Mouse (Mus musculus) cortical plate, adult 2 months (tissue): ENCODE measurements at regions not wholly inside any gene's neighbourhood (a gene's known extent, or its start where the extent isn't known, plus 50 kb on each side); places are given as distances from the start of the nearest gene placed in this dataset.

Source experiments
- CTCF ChIP-seq: fragments of 200-500 bp; IDR thresholded peaks from 2 replicates; pipeline ENCODE4 v1.5.1; 2011; ENCODE audit warnings: mild to moderate bottlenecking, control low read depth, low read length; ENCODE audit not compliant: insufficient read depth; ENCODE audit errors: extremely low read depth
- POLR2A ChIP-seq: fragments of 200-500 bp; IDR thresholded peaks from 2 replicates; pipeline ENCODE4 v1.6.1; 2011; ENCODE audit warnings: mild to moderate bottlenecking, low read length, control low read depth; ENCODE audit not compliant: insufficient read depth; ENCODE audit errors: extremely low read depth

DNA sequence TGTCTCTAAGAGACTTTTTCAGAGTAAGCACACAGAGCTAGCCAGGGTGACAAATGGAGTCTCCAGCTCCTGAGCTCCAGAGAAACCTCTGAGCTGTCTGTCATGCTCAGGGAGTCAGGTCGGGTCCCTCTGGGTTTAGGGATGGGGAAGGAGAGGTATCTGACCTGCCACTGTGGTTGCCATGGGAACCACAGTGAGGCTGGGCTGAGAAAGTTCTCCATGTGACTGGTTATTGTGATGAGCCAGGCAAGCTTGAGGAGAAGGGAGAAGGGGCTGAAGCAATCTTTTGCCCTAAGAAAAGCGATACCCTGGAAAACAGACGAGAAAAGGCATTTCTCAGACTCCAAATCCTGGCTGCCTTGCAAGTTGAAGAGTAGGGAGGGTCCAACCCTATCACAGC lies 105.7 kb upstream of the Syt13 start:
- TF ChIP-seq CTCF (no peak), POLR2A (no peak)
